Mouse (Mus musculus) brain, embryonic 14.5 days (tissue): ENCODE results near the gene Fanca.

Experiments
- CTCF ChIP-seq: fragments of 200-500 bp; IDR thresholded peaks from 2 replicates; pipeline ENCODE4 v1.5.1; 2012; ENCODE audit warnings: inconsistent platforms, mild to moderate bottlenecking, moderate library complexity, borderline replicate concordance; ENCODE audit not compliant: insufficient read depth, insufficient read length; ENCODE audit errors: extremely low read depth
- POLR2A ChIP-seq: fragments of 200-500 bp; IDR thresholded peaks from 2 replicates; pipeline ENCODE4 v1.6.1; 2012; ENCODE audit warnings: mild to moderate bottlenecking, inconsistent platforms, borderline replicate concordance; ENCODE audit not compliant: poor library complexity, insufficient read depth, insufficient read length, severe bottlenecking; ENCODE audit errors: extremely low read depth

DNA sequence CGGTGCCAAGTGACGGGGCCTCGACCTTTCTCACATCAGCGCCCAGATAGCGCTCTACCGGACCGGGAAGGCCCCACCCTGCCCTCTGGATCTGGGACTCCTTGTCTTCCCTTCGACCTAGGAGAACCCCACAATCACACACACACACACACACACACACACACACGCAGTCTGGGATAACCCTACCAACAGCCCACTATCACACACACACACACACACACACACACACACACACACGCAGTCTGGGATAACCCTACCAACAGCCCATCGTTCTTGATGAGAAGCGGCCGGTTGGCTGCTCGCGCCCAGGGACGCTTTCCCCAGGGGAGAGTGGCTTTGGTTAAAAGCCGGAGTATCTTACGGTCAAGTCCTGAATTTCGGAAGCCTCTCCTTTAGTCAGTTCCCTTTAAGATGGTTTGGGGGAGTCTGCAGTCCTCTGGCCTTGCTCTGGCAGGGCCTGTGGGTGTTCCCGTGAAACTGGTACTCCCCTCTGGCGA, 14.8 kb upstream of the Fanca start:
- TF ChIP-seq CTCF (no peak), POLR2A (no peak)
